Mouse (Mus musculus): ENCODE measurements at regions not wholly inside any gene's neighbourhood (a gene's known extent, or its start where the extent isn't known, plus 50 kb on each side); places are given as distances from the start of the nearest gene placed in this dataset.

- no peak for DNase-seq
These were observed 420.6 kb downstream of the Lmo4 start for GRCm38 (mm10) chr3:143784353-143784791.

GRCm38 (mm10) chr3:143778161-143778560 lies 426.9 kb downstream of the Lmo4 start:
- DNase-seq = no peak

- no peak for DNase-seq
These were observed 445.7 kb downstream of the Lmo4 start for GRCm38 (mm10) chr3:143759337-143759736.

- DNase-seq = no peak
These were observed 451.8 kb downstream of the Lmo4 start for GRCm38 (mm10) chr3:143753197-143753596.

GRCm38 (mm10) chr3:143752660-143753059 lies 452.4 kb downstream of the Lmo4 start:
- no peak for DNase-seq

- DNase-seq = no peak
These were observed 454.9 kb downstream of the Lmo4 start for GRCm38 (mm10) chr3:143750128-143750527.

- DNase-seq = no peak
These were observed 461.4 kb downstream of the Lmo4 start for GRCm38 (mm10) chr3:143743649-143744048.

GRCm38 (mm10) chr3:143742786-143743571 lies 462.0 kb downstream of the Lmo4 start:
- DNase-seq = no peak

- no peak for DNase-seq
These were observed 466.3 kb downstream of the Lmo4 start for GRCm38 (mm10) chr3:143738676-143739075.

- no peak for DNase-seq
These were observed 467.2 kb downstream of the Lmo4 start for GRCm38 (mm10) chr3:143737844-143738243.

- no peak for DNase-seq
These were observed 468.2 kb downstream of the Lmo4 start for GRCm38 (mm10) chr3:143736651-143737398.

- no peak for DNase-seq
These were observed 470.2 kb downstream of the Lmo4 start for GRCm38 (mm10) chr3:143734791-143735190.

GRCm38 (mm10) chr3:143732966-143733725 lies 471.9 kb downstream of the Lmo4 start:
- DNase-seq = no peak

- no peak for DNase-seq
These were observed 475.4 kb downstream of the Lmo4 start for GRCm38 (mm10) chr3:143729473-143730076.

- no peak for DNase-seq
These were observed 482.4 kb downstream of the Lmo4 start for GRCm38 (mm10) chr3:143722571-143722970.

- DNase-seq = no peak
These were observed 482.9 kb downstream of the Lmo4 start for GRCm38 (mm10) chr3:143722082-143722481.

GRCm38 (mm10) chr3:143713183-143713582 lies 491.8 kb downstream of the Lmo4 start:
- no peak for DNase-seq

GRCm38 (mm10) chr3:143710805-143711469 lies 494.1 kb downstream of the Lmo4 start:
- no peak for DNase-seq

- no peak for DNase-seq
These were observed 498.3 kb downstream of the Lmo4 start for GRCm38 (mm10) chr3:143706679-143707078.

GRCm38 (mm10) chr3:143694817-143695216 lies 510.2 kb downstream of the Lmo4 start:
- DNase-seq = no peak

GRCm38 (mm10) chr3:143685742-143686141 lies 519.3 kb downstream of the Lmo4 start:
- no peak for DNase-seq

- DNase-seq = no peak
These were observed 526.8 kb downstream of the Lmo4 start for GRCm38 (mm10) chr3:143678186-143678585.

All from right cerebral cortex, postnatal 25 days (tissue).